Mouse (Mus musculus): ENCODE results near the gene Nin. TPM values are rescaled to one million over a fixed set of nuclear protein-coding genes. Genes with fewer than 3 reads are reported as not detected.
"Not testable (repeated sequence)": the region's sequence is repeated elsewhere in the genome, so short reads cannot be mapped to it uniquely, and the experiment has no call there.

Gene Nin
- polyA plus RNA-seq, 1 experiment from 2014 or later = 11.1 TPM

GRCm38 (mm10) chr12:70144637-70145448 is 31.3 kb upstream of the Nin start:
- 53% methylated on average over 20 of the region's 20 CpGs for WGBS
- ATAC-seq (ENCODE audit: low FRiP score) (no peak), DNase-seq (ENCODE audit: low spot score, missing footprints) (peak; percentile 98)
- no peak overlapping the region for H3K27ac ChIP-seq (ENCODE audit: low read depth, low read length)
- H3K27me3 ChIP-seq (ENCODE audit: control insufficient read depth, insufficient read depth, low read length) = no peaks in the 10 kb centered on the region
- no peaks in the 10 kb centered on the region for H3K36me3 ChIP-seq (ENCODE audit: control insufficient read depth, insufficient read depth, low read length)
- H3K9ac ChIP-seq (ENCODE audit: low read length) = no peak overlapping the region
- no peaks in the 10 kb centered on the region for H3K9me3 ChIP-seq (ENCODE audit: control insufficient read depth, low read length)
- peaks cover 8% of the 10 kb centered on the region for H3K4me1 ChIP-seq (ENCODE audit: control insufficient read depth, insufficient read depth, low read length)
- H3K4me3 ChIP-seq (ENCODE audit: low read depth, low read length) = no peak overlapping the region
- H3K4me2 ChIP-seq = no peak overlapping the region; the same call in 1 of the 2 replicates

DNA sequence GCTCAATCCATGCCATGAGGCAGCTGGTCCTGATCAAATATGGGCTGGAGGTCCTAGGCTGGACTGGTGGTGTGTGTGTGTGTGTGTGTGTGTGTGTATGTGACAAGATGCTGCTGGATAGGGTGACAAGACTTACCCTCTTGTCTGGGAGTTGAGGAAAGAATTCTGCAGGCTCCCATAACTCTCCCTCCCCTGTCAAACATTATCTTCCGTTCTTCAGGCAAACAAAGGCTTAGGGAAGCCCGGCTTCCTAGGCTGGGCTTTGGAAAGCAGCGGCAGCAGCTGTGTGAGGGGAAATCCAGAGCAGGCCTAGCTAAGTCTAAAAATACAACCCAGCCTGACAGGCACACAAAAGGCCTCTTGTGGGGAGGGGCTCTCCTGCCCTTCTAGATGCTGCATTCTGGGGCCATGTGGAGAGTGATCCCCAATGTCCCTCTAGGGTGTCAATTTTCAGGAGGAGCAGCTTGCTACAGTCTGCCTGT is 30.6 kb upstream of the Nin start:
- 0 out of 2 replicates have a peak, but pooled peaks have one; percentile 12 for ATAC-seq (ENCODE audit: low FRiP score)
- H3K4me3 ChIP-seq (ENCODE audit: low read depth, low read length); H3K9me3 ChIP-seq (ENCODE audit: control insufficient read depth, low read length); H3K4me2 ChIP-seq; DNase-seq (ENCODE audit: low spot score, missing footprints); H3K27ac ChIP-seq (ENCODE audit: low read depth, low read length); H3K9ac ChIP-seq (ENCODE audit: low read length); H3K27me3 ChIP-seq (ENCODE audit: control insufficient read depth, insufficient read depth, low read length); H3K36me3 ChIP-seq (ENCODE audit: control insufficient read depth, insufficient read depth, low read length); H3K4me1 ChIP-seq (ENCODE audit: control insufficient read depth, insufficient read depth, low read length): not testable (repeated sequence)
- WGBS = 35% methylated on average over 3 of the region's 3 CpGs

GRCm38 (mm10) chr12:70140993-70141576 is 27.6 kb upstream of the Nin start:
- H3K9ac ChIP-seq (ENCODE audit: low read length) = no peak overlapping the region
- H3K27ac ChIP-seq (ENCODE audit: low read depth, low read length) = no peak overlapping the region
- no peaks in the 10 kb centered on the region for H3K9me3 ChIP-seq (ENCODE audit: control insufficient read depth, low read length)
- 89% methylated on average over 5 of the region's 5 CpGs for WGBS
- no peaks in the 10 kb centered on the region for H3K36me3 ChIP-seq (ENCODE audit: control insufficient read depth, insufficient read depth, low read length)
- no peaks in the 10 kb centered on the region for H3K4me1 ChIP-seq (ENCODE audit: control insufficient read depth, insufficient read depth, low read length)
- no peak for ATAC-seq (ENCODE audit: low FRiP score)
- no peak for DNase-seq (ENCODE audit: low spot score, missing footprints)
- no peak overlapping the region for H3K4me2 ChIP-seq
- H3K27me3 ChIP-seq (ENCODE audit: control insufficient read depth, insufficient read depth, low read length) = no peaks in the 10 kb centered on the region
- H3K4me3 ChIP-seq (ENCODE audit: low read depth, low read length) = no peak overlapping the region

GRCm38 (mm10) chr12:70140542-70140941 is 27.0 kb upstream of the Nin start:
- ATAC-seq (ENCODE audit: low FRiP score) (no peak), DNase-seq (ENCODE audit: low spot score, missing footprints) (no peak)
- Histone ChIP-seq H3K4me3 (ENCODE audit: low read depth, low read length) (no peak overlapping the region), H3K4me1 (ENCODE audit: control insufficient read depth, insufficient read depth, low read length) (no peaks in the 10 kb centered on the region), H3K9me3 (ENCODE audit: control insufficient read depth, low read length) (no peaks in the 10 kb centered on the region), H3K36me3 (ENCODE audit: control insufficient read depth, insufficient read depth, low read length) (no peaks in the 10 kb centered on the region), H3K27me3 (ENCODE audit: control insufficient read depth, insufficient read depth, low read length) (no peaks in the 10 kb centered on the region), H3K9ac (ENCODE audit: low read length) (no peak overlapping the region), H3K4me2 (no peak overlapping the region), H3K27ac (ENCODE audit: low read depth, low read length) (no peak overlapping the region)
- 93% methylated on average over 5 of the region's 5 CpGs for WGBS

GRCm38 (mm10) chr12:70139871-70140270 is 26.4 kb upstream of the Nin start:
- no peak overlapping the region for H3K4me2 ChIP-seq
- ATAC-seq (ENCODE audit: low FRiP score) = no peak
- H3K27me3 ChIP-seq (ENCODE audit: control insufficient read depth, insufficient read depth, low read length) = no peaks in the 10 kb centered on the region
- 73% methylated on average over 4 of the region's 4 CpGs for WGBS
- no peak overlapping the region for H3K4me3 ChIP-seq (ENCODE audit: low read depth, low read length)
- H3K9ac ChIP-seq (ENCODE audit: low read length) = no peak overlapping the region
- H3K4me1 ChIP-seq (ENCODE audit: control insufficient read depth, insufficient read depth, low read length) = no peaks in the 10 kb centered on the region
- H3K27ac ChIP-seq (ENCODE audit: low read depth, low read length) = no peak overlapping the region
- H3K36me3 ChIP-seq (ENCODE audit: control insufficient read depth, insufficient read depth, low read length) = no peaks in the 10 kb centered on the region
- DNase-seq (ENCODE audit: low spot score, missing footprints) = no peak
- no peaks in the 10 kb centered on the region for H3K9me3 ChIP-seq (ENCODE audit: control insufficient read depth, low read length)

DNA sequence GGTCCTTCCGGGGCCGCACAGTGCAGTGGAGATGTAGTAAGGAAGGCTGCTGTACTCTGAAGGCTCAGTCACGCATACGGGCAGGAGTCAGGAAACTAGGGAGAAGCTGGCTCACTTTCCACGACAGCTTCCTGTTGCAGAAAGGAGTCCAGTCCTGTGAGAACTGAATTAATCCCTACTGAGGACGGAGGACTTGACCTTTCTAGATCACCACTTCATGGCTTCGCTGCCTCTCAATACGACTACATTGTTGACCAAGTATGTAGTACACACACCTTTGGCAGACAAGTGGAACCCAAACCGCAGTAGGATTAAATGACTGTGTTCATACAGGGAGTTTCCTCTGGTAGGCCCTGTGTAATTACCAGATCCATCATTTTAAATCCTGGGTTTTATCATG is 24.1 kb upstream of the Nin start:
- no peak overlapping the region for H3K9ac ChIP-seq (ENCODE audit: low read length)
- H3K36me3 ChIP-seq (ENCODE audit: control insufficient read depth, insufficient read depth, low read length) = no peaks in the 10 kb centered on the region
- no peak for DNase-seq (ENCODE audit: low spot score, missing footprints)
- H3K4me1 ChIP-seq (ENCODE audit: control insufficient read depth, insufficient read depth, low read length) = no peaks in the 10 kb centered on the region
- H3K9me3 ChIP-seq (ENCODE audit: control insufficient read depth, low read length) = no peaks in the 10 kb centered on the region
- H3K27me3 ChIP-seq (ENCODE audit: control insufficient read depth, insufficient read depth, low read length) = no peaks in the 10 kb centered on the region
- no peak for ATAC-seq (ENCODE audit: low FRiP score)
- H3K4me2 ChIP-seq = no peak overlapping the region
- H3K4me3 ChIP-seq (ENCODE audit: low read depth, low read length) = no peak overlapping the region
- H3K27ac ChIP-seq (ENCODE audit: low read depth, low read length) = no peak overlapping the region
- WGBS = 83% methylated on average over 9 of the region's 9 CpGs

GRCm38 (mm10) chr12:70137095-70137494 is 23.6 kb upstream of the Nin start:
- no peak overlapping the region for H3K27ac ChIP-seq (ENCODE audit: low read depth, low read length)
- H3K4me1 ChIP-seq (ENCODE audit: control insufficient read depth, insufficient read depth, low read length) = no peaks in the 10 kb centered on the region
- no peak for DNase-seq (ENCODE audit: low spot score, missing footprints)
- ATAC-seq (ENCODE audit: low FRiP score) = no peak
- H3K9me3 ChIP-seq (ENCODE audit: control insufficient read depth, low read length) = no peaks in the 10 kb centered on the region
- H3K9ac ChIP-seq (ENCODE audit: low read length) = no peak overlapping the region
- no peaks in the 10 kb centered on the region for H3K27me3 ChIP-seq (ENCODE audit: control insufficient read depth, insufficient read depth, low read length)
- no peak overlapping the region for H3K4me2 ChIP-seq
- H3K4me3 ChIP-seq (ENCODE audit: low read depth, low read length) = no peak overlapping the region
- WGBS = 82% methylated on average over 4 of the region's 4 CpGs
- no peaks in the 10 kb centered on the region for H3K36me3 ChIP-seq (ENCODE audit: control insufficient read depth, insufficient read depth, low read length)

- WGBS = 59% methylated on average over 12 of the region's 12 CpGs
- H3K36me3 ChIP-seq (ENCODE audit: control insufficient read depth, insufficient read depth, low read length) = no peaks in the 10 kb centered on the region
- no peak overlapping the region for H3K9ac ChIP-seq (ENCODE audit: low read length)
- no peaks in the 10 kb centered on the region for H3K27me3 ChIP-seq (ENCODE audit: control insufficient read depth, insufficient read depth, low read length)
- H3K4me1 ChIP-seq (ENCODE audit: control insufficient read depth, insufficient read depth, low read length) = no peaks in the 10 kb centered on the region
- no peak overlapping the region for H3K4me3 ChIP-seq (ENCODE audit: low read depth, low read length)
- no peak overlapping the region for H3K4me2 ChIP-seq
- H3K9me3 ChIP-seq (ENCODE audit: control insufficient read depth, low read length) = no peaks in the 10 kb centered on the region
- no peak for DNase-seq (ENCODE audit: low spot score, missing footprints)
- H3K27ac ChIP-seq (ENCODE audit: low read depth, low read length) = no peak overlapping the region
- no peak for ATAC-seq (ENCODE audit: low FRiP score)
These were observed 22.8 kb upstream of the Nin start for GRCm38 (mm10) chr12:70136185-70136756.

DNA sequence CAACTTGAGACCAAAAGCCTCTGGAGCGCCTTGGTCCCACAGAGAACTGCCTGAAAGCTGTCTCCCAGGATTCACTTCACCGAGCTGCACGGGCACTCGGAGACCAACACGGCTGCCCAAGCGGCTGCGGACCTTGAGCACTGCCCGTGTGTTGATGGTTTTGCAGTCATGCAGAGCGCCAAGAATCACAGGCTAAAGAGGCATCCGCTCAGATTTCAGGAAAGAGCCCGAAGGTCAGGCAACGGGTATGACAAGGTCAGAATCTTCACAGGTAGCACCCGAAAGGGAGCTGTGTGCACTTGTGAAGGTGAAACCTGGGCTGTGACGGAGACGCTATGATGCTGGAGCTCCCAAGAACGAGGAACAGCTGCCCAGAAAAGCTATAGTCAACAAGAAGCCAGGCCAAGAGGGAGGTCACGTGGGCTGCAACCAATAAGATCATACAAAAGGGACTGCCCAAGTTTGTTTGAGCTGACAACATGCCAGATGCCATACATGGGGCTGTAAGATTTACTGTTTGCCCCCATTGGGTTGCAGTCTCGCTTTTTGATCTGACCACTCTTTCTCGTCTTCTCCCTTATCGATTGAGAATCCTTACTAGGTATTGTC is 21.2 kb upstream of the Nin start:
- ATAC-seq (ENCODE audit: low FRiP score) (no peak), DNase-seq (ENCODE audit: low spot score, missing footprints) (no peak)
- H3K9ac ChIP-seq (ENCODE audit: low read length) = no peak overlapping the region
- 91% methylated on average over 20 of the region's 20 CpGs for WGBS
- H3K27me3 ChIP-seq (ENCODE audit: control insufficient read depth, insufficient read depth, low read length) = no peaks in the 10 kb centered on the region
- H3K4me1 ChIP-seq (ENCODE audit: control insufficient read depth, insufficient read depth, low read length) = no peaks in the 10 kb centered on the region
- H3K4me3 ChIP-seq (ENCODE audit: low read depth, low read length) = no peak overlapping the region
- no peaks in the 10 kb centered on the region for H3K9me3 ChIP-seq (ENCODE audit: control insufficient read depth, low read length)
- no peak overlapping the region for H3K4me2 ChIP-seq
- no peaks in the 10 kb centered on the region for H3K36me3 ChIP-seq (ENCODE audit: control insufficient read depth, insufficient read depth, low read length)
- H3K27ac ChIP-seq (ENCODE audit: low read depth, low read length) = no peak overlapping the region

Measured in midbrain, embryonic 11.5 days (tissue).